Mouse (Mus musculus) kidney, embryonic 14.5 days (tissue): Measurements from ENCODE around the gene Agap1. TPM values are rescaled to one million over a fixed set of nuclear protein-coding genes. Genes with fewer than 3 reads are reported as not detected.

ENCODE experiments used
- ATAC-seq: fragments of 200-750 bp; cut with Nextera tagmentation; 2 replicates; pipeline ENCODE4 v1.8.0; 2017; ENCODE audit warnings: moderate number of reproducible peaks, mild to moderate bottlenecking, moderate TSS enrichment, moderate library complexity; ENCODE audit not compliant: low FRiP score, low TSS enrichment
- H3K27ac ChIP-seq: fragments of 300-500 bp; sonication (generic); 2 replicates; pipeline ENCODE4 v1.5.1; 2014; ENCODE audit warnings: low read depth, mild to moderate bottlenecking, low read length, moderate library complexity, mixed read lengths
- H3K27me3 ChIP-seq: fragments of 300-500 bp; sonication (generic); 2 replicates; pipeline ENCODE4 v1.6.1; 2014; ENCODE audit warnings: mild to moderate bottlenecking, low read length; ENCODE audit not compliant: control insufficient read depth, insufficient read depth
- H3K36me3 ChIP-seq: fragments of 300-500 bp; sonication (generic); 2 replicates; pipeline ENCODE4 v1.6.1; 2014; ENCODE audit warnings: low read length, mixed read lengths; ENCODE audit not compliant: control insufficient read depth, insufficient read depth
- H3K4me1 ChIP-seq: fragments of 300-500 bp; sonication (generic); 2 replicates; pipeline ENCODE4 v1.6.1; 2014; ENCODE audit warnings: low read length, mixed read lengths; ENCODE audit not compliant: control insufficient read depth, insufficient read depth
- H3K4me2 ChIP-seq: fragments of 300-500 bp; sonication (generic); replicated peaks from 2 replicates; pipeline ENCODE4 v1.6.1; 2014; ENCODE audit warnings: low read depth, mild to moderate bottlenecking, low read length
- H3K4me3 ChIP-seq: fragments of 300-500 bp; sonication (generic); 2 replicates; pipeline ENCODE4 v1.5.1; 2014; ENCODE audit warnings: mild to moderate bottlenecking, low read length
- H3K9ac ChIP-seq: fragments of 300-500 bp; sonication (generic); 2 replicates; pipeline ENCODE4 v1.6.1; 2014; ENCODE audit warnings: low read depth, mild to moderate bottlenecking, low read length, moderate library complexity
- H3K9me3 ChIP-seq: fragments of 300-500 bp; sonication (generic); 2 replicates; pipeline ENCODE4 v1.6.1; 2016; ENCODE audit warnings: low read length; ENCODE audit not compliant: control insufficient read depth
- WGBS: fragments of 180-500 bp; shearing (Covaris S2); extraction: QIAGEN DNeasy Blood & Tissue Kit; methylation state at CpG from one replicate; pipeline ENCODE4 v1.1.7; 2014; 5-methylcytosine and 5-hydroxymethylcytosine counted together
- polyA plus RNA-seq: library from polyadenylated mRNA; unstranded; fragments of >200 nt; fragmentation: Nextera tagmentation; extraction: Ambion mirVana; gene quantifications from 2 replicates; pipeline ENCODE4 v1.2.1, GENCODE M21; 2014

Gene Agap1
- polyA plus RNA-seq, 1 experiment from 2014 or later: 19.3 TPM

DNA sequence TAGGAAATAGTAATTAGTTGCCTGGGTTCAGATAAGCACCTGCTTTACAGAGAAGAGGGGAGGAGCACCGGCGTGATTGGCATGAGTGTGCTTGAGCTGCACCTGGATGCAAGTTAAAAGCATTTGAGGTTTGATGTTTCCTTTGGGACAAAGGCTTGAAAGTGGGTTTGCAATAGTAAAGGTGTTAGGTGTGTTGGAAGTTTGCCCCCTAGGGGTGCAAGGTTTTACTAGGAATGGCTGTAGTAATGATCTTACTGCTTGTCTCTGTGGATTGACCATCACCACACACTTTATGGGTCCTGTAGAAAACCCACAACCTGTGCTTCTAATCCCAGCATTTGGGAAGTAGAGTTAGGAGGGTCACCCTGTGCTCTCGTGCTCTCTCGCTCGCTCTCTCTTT, 128.8 kb downstream of the Agap1 start:
- Histone ChIP-seq H3K4me2 (no peak overlapping the region), H3K27ac (no peak overlapping the region), H3K4me3 (no peak overlapping the region), H3K27me3 (peaks cover 9% of the 10 kb centered on the region; the same call in 1 of the 2 replicates), H3K9me3 (no peaks in the 10 kb centered on the region), H3K36me3 (no peaks in the 10 kb centered on the region; the same call in 1 of the 2 replicates), H3K9ac (no peak overlapping the region), H3K4me1 (peaks cover 11% of the 10 kb centered on the region; the same call in 1 of the 2 replicates)
- 76% methylated on average over 5 of the region's 5 CpGs for WGBS
- no peak for ATAC-seq

DNA sequence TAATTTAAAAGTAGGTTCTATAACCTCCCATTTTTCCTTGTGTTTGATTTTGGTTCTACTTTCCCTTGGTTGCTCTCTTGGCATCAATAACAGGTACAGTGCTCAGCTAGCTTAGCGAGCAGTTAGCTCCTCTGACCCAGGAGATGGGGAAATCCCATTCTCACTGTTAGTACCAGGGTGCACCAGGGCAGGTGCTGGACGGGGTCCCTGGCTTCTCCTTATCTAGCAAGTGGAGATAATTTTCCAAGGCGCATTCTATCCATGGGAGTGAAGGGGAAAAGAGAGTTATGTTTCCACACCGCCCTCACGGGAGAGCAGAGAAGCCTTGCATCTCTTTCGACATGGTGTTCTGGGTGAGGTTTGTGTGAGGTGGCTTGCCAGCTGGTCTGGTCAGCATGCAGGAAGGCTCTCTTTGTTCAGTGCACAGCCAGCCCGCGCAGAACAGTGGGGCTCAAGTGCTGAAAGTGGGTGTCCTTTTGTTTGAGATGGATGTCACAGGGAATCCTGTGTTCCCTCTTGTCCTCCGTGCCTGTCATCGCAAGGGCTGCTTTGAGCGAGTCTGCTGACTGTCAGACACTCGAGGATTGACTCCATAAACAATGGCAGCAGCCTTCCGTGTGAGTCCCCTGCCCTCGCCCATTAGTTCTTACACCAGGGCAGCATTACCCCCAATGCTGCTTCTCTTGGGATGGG, 132.5 kb downstream of the Agap1 start:
- Histone ChIP-seq H3K27me3 (0 out of 2 replicates have a peak, but pooled peaks cover under 1% of the 10 kb centered on the region), H3K36me3 (no peaks in the 10 kb centered on the region; the same call in 1 of the 2 replicates), H3K27ac (no peak overlapping the region), H3K9ac (no peak overlapping the region), H3K4me3 (no peak overlapping the region), H3K4me1 (no peaks in the 10 kb centered on the region; the same call in 1 of the 2 replicates), H3K9me3 (no peaks in the 10 kb centered on the region; the same call in 1 of the 2 replicates), H3K4me2 (no peak overlapping the region)
- no peak for ATAC-seq
- 66% methylated on average over 14 of the region's 14 CpGs for WGBS

DNA sequence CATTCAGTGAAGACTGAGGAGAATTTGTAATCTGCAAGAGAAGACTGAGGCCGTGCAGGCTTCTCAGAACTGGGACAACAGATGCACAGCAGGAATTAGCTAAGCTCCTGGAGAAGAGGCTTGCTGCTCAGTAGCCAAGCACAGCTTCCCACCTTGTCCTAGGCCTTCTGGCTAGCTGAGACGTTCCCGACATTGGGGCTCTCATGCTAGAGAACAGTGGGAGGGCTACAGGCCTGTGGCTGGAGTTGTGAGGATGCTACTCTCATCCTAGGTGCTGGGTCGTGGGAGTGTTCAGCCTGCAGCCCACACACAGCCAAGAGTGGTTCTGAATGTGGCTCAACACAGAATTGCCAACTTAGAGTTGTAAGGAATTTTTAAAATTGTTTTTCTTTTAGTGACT, 133.5 kb downstream of the Agap1 start:
- Histone ChIP-seq H3K4me2 (no peak overlapping the region), H3K9ac (no peak overlapping the region), H3K4me1 (no peaks in the 10 kb centered on the region; the same call in 1 of the 2 replicates), H3K36me3 (no peaks in the 10 kb centered on the region; the same call in 1 of the 2 replicates), H3K27ac (no peak overlapping the region), H3K9me3 (no peaks in the 10 kb centered on the region; the same call in 1 of the 2 replicates), H3K27me3 (no peaks in the 10 kb centered on the region), H3K4me3 (no peak overlapping the region)
- no peak for ATAC-seq
- WGBS: 81% methylated on average over 4 of the region's 4 CpGs

DNA sequence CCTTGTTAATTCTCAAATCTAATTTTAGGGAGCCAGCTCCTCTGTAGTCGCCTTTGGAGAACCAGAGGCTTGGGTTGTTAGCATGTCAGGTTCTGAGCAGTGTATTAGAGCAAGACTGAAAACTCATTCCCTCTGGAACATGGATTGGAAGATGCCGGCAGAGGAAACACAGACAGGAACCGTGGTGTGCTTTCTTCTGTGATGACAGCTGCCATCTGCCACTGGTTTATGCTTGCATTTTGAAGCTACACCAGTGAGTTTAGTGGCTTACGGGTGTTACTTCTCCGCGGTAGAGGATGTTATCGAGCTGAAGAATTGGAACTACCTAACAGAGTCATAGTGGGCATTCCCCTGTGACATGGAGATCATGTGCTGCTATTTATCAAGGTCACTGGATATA, 136.4 kb downstream of the Agap1 start:
- no peak for ATAC-seq
- H3K27ac ChIP-seq: no peak overlapping the region
- peaks cover 7% of the 10 kb centered on the region; the same call in 1 of the 2 replicates for H3K4me1 ChIP-seq
- no peaks in the 10 kb centered on the region for H3K27me3 ChIP-seq
- 93% methylated on average over 7 of the region's 7 CpGs for WGBS
- no peak overlapping the region for H3K9ac ChIP-seq
- H3K9me3 ChIP-seq: no peaks in the 10 kb centered on the region; the same call in 1 of the 2 replicates
- no peak overlapping the region for H3K4me2 ChIP-seq
- H3K4me3 ChIP-seq: no peak overlapping the region
- no peaks in the 10 kb centered on the region for H3K36me3 ChIP-seq

DNA sequence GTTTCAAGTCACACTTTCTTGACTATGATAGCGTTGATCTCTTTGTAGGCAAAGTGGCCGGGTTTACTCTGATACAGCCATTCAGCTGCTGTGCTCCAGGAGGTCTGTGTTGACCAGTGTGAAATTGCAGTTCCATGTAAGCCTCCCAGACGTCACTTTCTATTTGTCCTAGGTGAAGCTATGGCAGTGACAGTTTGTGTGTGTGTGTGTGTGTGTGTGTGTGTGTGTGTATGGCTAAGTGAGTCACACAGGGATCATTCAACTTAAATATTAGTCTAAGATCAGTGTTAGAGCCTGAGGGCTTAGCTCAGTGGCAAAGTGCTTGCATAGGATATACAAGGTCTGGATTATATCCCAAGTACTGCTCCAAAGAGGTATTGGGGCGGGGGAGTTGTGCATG, 138.6 kb downstream of the Agap1 start:
- no peaks in the 10 kb centered on the region; the same call in 1 of the 2 replicates for H3K9me3 ChIP-seq
- peaks cover 7% of the 10 kb centered on the region; the same call in 1 of the 2 replicates for H3K4me1 ChIP-seq
- no peak overlapping the region for H3K9ac ChIP-seq
- no peaks in the 10 kb centered on the region for H3K27me3 ChIP-seq
- no peak overlapping the region for H3K4me3 ChIP-seq
- H3K36me3 ChIP-seq: no peaks in the 10 kb centered on the region
- H3K27ac ChIP-seq: no peak overlapping the region
- no peak for ATAC-seq
- WGBS: 83% methylated on average over 4 of the region's 4 CpGs
- H3K4me2 ChIP-seq: no peak overlapping the region

DNA sequence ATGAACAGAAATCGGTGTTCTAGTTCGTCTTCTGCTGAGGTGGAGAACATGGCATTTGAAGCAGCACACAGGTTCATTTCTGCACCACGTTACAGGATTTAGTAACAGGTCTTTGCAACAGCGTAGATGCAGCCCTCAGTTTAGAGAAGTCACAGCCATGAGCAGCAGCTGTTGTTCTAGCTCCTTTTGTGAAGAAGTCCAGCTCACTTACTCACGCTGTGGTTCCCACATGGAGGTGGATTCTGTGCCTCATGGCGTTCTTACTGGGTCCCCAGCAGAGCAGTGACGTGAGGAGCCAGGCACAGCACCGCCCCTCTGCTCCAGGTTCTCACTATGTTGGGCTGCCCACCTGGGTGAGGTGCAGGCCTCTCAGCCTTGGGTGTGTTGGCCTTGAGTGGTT, 140.4 kb downstream of the Agap1 start:
- Histone ChIP-seq H3K27me3 (no peaks in the 10 kb centered on the region), H3K27ac (no peak overlapping the region), H3K4me2 (no peak overlapping the region), H3K9me3 (no peaks in the 10 kb centered on the region; the same call in 1 of the 2 replicates), H3K36me3 (no peaks in the 10 kb centered on the region), H3K4me1 (peaks cover 7% of the 10 kb centered on the region; the same call in 1 of the 2 replicates), H3K9ac (no peak overlapping the region), H3K4me3 (no peak overlapping the region)
- WGBS: 91% methylated on average over 8 of the region's 8 CpGs
- ATAC-seq: no peak

DNA sequence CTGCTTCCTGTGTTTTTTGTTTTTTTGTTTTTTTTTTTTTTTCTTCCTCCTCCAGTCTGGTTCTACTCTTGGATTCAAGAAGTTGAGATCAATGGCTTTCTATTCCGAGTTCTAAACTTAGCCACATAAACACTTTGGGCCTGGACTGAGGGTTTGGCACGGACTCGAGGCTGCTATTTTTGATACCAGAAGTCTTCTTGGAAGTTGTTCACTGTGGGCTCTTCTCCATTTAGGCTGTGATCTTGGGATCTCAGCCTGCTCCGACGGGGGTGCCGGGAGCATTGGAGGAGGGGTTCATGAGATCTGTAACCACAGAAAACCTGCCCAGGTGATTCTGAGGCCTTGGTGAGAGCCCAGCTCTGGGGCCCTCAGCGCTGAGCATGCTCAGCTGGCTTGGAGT, 140.8 kb downstream of the Agap1 start:
- H3K9me3 ChIP-seq: no peaks in the 10 kb centered on the region; the same call in 1 of the 2 replicates
- H3K36me3 ChIP-seq: no peaks in the 10 kb centered on the region
- H3K4me1 ChIP-seq: peaks cover 7% of the 10 kb centered on the region; the same call in 1 of the 2 replicates
- no peak for ATAC-seq
- H3K4me3 ChIP-seq: no peak overlapping the region
- H3K27me3 ChIP-seq: no peaks in the 10 kb centered on the region
- no peak overlapping the region for H3K27ac ChIP-seq
- WGBS: 92% methylated on average over 7 of the region's 7 CpGs
- H3K9ac ChIP-seq: no peak overlapping the region
- H3K4me2 ChIP-seq: no peak overlapping the region

DNA sequence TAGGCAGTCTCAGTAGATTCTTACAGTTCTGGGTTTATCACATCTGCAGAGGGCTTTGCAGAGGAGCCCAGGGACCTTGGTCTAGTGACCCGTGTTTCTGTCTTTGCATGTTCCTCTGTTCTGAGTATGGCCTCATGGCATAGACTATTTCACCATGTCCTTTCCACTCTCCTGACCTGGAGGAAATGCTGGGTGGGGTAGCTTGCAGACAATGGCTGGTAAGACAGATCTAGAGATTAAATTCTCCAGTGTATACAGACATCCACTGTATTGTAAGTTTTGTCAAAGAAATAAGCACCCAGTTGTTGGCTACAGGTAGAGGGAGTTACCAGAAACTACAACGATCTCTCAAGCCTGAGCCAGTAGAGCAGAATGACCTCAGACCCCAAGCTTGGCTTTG, 141.6 kb downstream of the Agap1 start:
- no peak for ATAC-seq
- Histone ChIP-seq H3K9ac (no peak overlapping the region), H3K4me2 (no peak overlapping the region), H3K27me3 (no peaks in the 10 kb centered on the region), H3K9me3 (no peaks in the 10 kb centered on the region; the same call in 1 of the 2 replicates), H3K4me1 (peaks cover 7% of the 10 kb centered on the region; the same call in 1 of the 2 replicates), H3K4me3 (no peak overlapping the region), H3K27ac (no peak overlapping the region), H3K36me3 (no peaks in the 10 kb centered on the region)
- WGBS: 62% methylated on average over 2 of the region's 2 CpGs

DNA sequence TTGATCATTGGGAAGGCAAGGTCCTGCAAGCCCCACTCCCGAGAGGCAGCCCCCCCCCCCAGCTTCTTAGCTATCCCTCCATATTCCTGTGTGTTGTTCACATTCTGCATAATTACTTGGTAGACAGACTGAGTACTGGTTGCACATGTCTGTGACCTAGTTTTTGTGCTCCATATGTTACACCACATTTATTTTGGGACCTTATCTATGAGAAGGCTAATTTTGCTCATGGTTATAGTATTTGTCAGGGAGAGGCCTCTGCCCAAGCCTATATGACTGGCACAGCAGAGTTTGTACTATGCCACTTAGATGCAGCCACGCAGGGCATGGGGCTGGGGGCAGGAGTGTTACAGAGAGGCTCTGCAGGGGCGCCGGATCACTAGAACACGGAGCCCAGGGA, 144.3 kb downstream of the Agap1 start:
- Histone ChIP-seq H3K27me3 (no peaks in the 10 kb centered on the region), H3K4me2 (no peak overlapping the region), H3K4me1 (peaks cover 7% of the 10 kb centered on the region; the same call in 1 of the 2 replicates), H3K9ac (no peak overlapping the region), H3K4me3 (no peak overlapping the region), H3K27ac (no peak overlapping the region), H3K36me3 (no peaks in the 10 kb centered on the region), H3K9me3 (no peaks in the 10 kb centered on the region)
- 92% methylated on average over 5 of the region's 5 CpGs for WGBS
- ATAC-seq: no peak
